Mouse (Mus musculus): ENCODE data around the gene Efna3.

GRCm38 (mm10) chr3:89365486-89366414 is 43.0 kb upstream of the Efna3 start:
- TF ChIP-seq CTCF (IDR thresholded peaks at IDR 0.05; ENCODE audit: low read depth) (no peak), EP300 (optimal IDR thresholded peaks at IDR 0.05) (no peak)

All from stomach, postnatal 0 days (tissue).